ENCODE assay signal across 10 mouse cellular contexts in the genomic region with DNA sequence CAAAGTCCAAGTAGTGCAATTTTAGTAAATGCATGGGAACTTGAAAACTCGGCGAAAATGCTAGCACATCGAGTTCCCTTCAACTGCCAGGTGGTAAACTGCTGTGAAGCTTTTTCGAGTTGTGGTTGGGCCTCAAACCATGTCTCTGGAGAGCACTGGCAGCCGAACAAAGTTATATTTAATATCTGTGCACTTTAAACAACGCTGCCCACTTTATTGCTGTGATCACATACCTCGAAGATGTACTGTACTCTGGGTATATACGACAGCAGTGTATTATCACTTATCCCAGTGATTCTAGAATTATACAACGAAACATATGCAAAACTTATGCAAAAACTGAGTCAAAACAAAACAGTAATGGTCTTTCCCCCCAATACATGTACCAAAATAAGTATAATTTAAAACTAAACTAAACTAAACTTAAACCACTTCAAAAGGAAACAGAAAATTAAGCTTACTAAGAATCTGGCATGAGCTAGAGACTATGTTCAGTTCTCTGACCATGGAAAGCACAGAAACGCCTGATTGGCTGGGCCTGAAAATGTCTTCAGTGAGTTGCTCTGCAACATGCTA. TPM values are rescaled to one million over a fixed set of nuclear protein-coding genes. Genes with fewer than 3 reads are reported as not detected.
DNase-seq lines count a peak whose midpoint lies in the region; ATAC-seq lines count a peak whose summit lies in the region.
"Had no signal": no experiment of that assay in that cellular context is flagged by ENCODE, and none has a peak within 500 bp of the region (broad histone marks: within the 10 kb centered on the region; RNA-seq: fewer than 3 reads in every experiment).

No protein-coding gene starts in this region.

- no peaks in the 10 kb centered on the region for H3K9me3 ChIP-seq in heart, embryonic 15.5 days (replicated peaks)
- no peaks in the 10 kb centered on the region for H3K9me3 ChIP-seq in limb, embryonic 15.5 days
- no peaks in the 10 kb centered on the region for H3K9me3 ChIP-seq in kidney, embryonic 14.5 days (ENCODE audit: control insufficient read depth, low read length)

- no peak overlapping the region for H3K4me3 ChIP-seq in heart, embryonic 15.5 days
- H3K4me3 ChIP-seq in limb, embryonic 15.5 days: no peak overlapping the region
- no peak overlapping the region for H3K4me3 ChIP-seq in kidney, embryonic 14.5 days (ENCODE audit: low read length)

- peaks cover 14% of the 10 kb centered on the region for H3K4me1 ChIP-seq in heart, embryonic 15.5 days (replicated peaks)
- H3K4me1 ChIP-seq in limb, embryonic 15.5 days: peaks cover 11% of the 10 kb centered on the region; the same call in 1 of the 2 replicates
- H3K4me1 ChIP-seq in kidney, embryonic 14.5 days (ENCODE audit: control insufficient read depth, insufficient read depth, low read length): no peaks in the 10 kb centered on the region

- ATAC-seq in heart, embryonic 15.5 days (replicated peaks; ENCODE audit: insufficient number of reproducible peaks, insufficient read depth, low FRiP score, low read depth): no peak
- no peak for ATAC-seq in limb, embryonic 15.5 days (ENCODE audit: insufficient number of reproducible peaks, low FRiP score, low TSS enrichment, low read depth)
- ATAC-seq in kidney, embryonic 14.5 days (ENCODE audit: low FRiP score, low TSS enrichment): no peak
- ATAC-seq: forebrain, embryonic 16.5 days; intestine, embryonic 16.5 days had no signal

- intact Hi-C loops in heart, postnatal 36 days (cut with DNase I): no loop called here

- peak overlapping the region; percentile 46 for H3K27ac ChIP-seq in heart, embryonic 15.5 days
- 0 out of 2 replicates have a peak overlapping the region, but pooled peaks have one; percentile 27 for H3K27ac ChIP-seq in limb, embryonic 15.5 days
- no peak overlapping the region for H3K27ac ChIP-seq in kidney, embryonic 14.5 days (ENCODE audit: low read depth, low read length)

- no peak overlapping the region for H3K4me2 ChIP-seq in heart, embryonic 15.5 days
- no peak overlapping the region for H3K4me2 ChIP-seq in limb, embryonic 15.5 days
- H3K4me2 ChIP-seq in kidney, embryonic 14.5 days (replicated peaks; ENCODE audit: low read depth, low read length): no peak overlapping the region

- H3K27me3 ChIP-seq in heart, embryonic 15.5 days: no peaks in the 10 kb centered on the region
- H3K27me3 ChIP-seq in limb, embryonic 15.5 days: no peaks in the 10 kb centered on the region
- no peaks in the 10 kb centered on the region for H3K27me3 ChIP-seq in kidney, embryonic 14.5 days (ENCODE audit: control insufficient read depth, insufficient read depth, low read length)

- WGBS in heart, embryonic 15.5 days: 45% methylated on average over 10 of the region's 10 CpGs
- 45% methylated on average over 10 of the region's 10 CpGs for WGBS in limb, embryonic 15.5 days
- WGBS in kidney, embryonic 14.5 days: 82% methylated on average over 10 of the region's 10 CpGs

- no peak for DNase-seq in heart, postnatal 36 days
- DNase-seq in right cerebral cortex, adult 18-20 months: peak; percentile 47
- no peak for DNase-seq in right cerebral cortex, postnatal 4 days
- DNase-seq in thymus, postnatal 4 days: peak; percentile 40
- DNase-seq in layer of hippocampus, postnatal 14 days (ENCODE audit: low spot score in 2 of 2): no peak

- H3K9ac ChIP-seq in heart, embryonic 15.5 days: no peak overlapping the region
- no peak overlapping the region for H3K9ac ChIP-seq in limb, embryonic 15.5 days
- no peak overlapping the region for H3K9ac ChIP-seq in kidney, embryonic 14.5 days (ENCODE audit: low read depth, low read length)

- H3K36me3 ChIP-seq in heart, embryonic 15.5 days: no peaks in the 10 kb centered on the region
- no peaks in the 10 kb centered on the region for H3K36me3 ChIP-seq in limb, embryonic 15.5 days
- H3K36me3 ChIP-seq in kidney, embryonic 14.5 days (ENCODE audit: control insufficient read depth, insufficient read depth, low read length): no peaks in the 10 kb centered on the region

RNA-seq across cellular contexts. Expression of gene Rps6ka5, which starts 15.6 kb away (rescaled TPM):
- 3.9 and 4.7 TPM in 2 replicates for polyA plus RNA-seq in heart, embryonic 15.5 days (2015; fragmentation: Nextera tagmentation; extraction: Ambion mirVana)
- 10 to 100 TPM; 12.5 to 16.5 TPM for total RNA-seq in heart, postnatal 36 days (2021)
- polyA plus RNA-seq in limb, embryonic 15.5 days (2015; fragmentation: Nextera tagmentation; extraction: Ambion mirVana): 4.2 and 4.8 TPM in 2 replicates
- polyA plus RNA-seq in kidney, embryonic 14.5 days (2014; fragmentation: Nextera tagmentation; extraction: Ambion mirVana): 3.6 and 5.5 TPM in 2 replicates
- total RNA-seq in layer of hippocampus, postnatal 14 days (2021): 10 to 100 TPM; 17.1 to 17.6 TPM

Comparison
In these comparisons a context has a peak if more than half of its experiments do, and no peak if none do; other contexts are left out.
1. DNase-seq: peak in right cerebral cortex, adult 18-20 months (single experiment) and thymus, postnatal 4 days (single experiment); none in heart, postnatal 36 days (0 of 2), right cerebral cortex, postnatal 4 days (single experiment) and layer of hippocampus, postnatal 14 days (0 of 2).